Mouse (Mus musculus) liver (tissue): ENCODE data around the gene Bbs9.

ENCODE experiments used
- DNase-seq: peaks from one replicate; pipeline ENCODE4 v3.0.0-alpha.2; 2020; ENCODE audit warnings: mixed read lengths

The Bbs9 gene

DNA sequence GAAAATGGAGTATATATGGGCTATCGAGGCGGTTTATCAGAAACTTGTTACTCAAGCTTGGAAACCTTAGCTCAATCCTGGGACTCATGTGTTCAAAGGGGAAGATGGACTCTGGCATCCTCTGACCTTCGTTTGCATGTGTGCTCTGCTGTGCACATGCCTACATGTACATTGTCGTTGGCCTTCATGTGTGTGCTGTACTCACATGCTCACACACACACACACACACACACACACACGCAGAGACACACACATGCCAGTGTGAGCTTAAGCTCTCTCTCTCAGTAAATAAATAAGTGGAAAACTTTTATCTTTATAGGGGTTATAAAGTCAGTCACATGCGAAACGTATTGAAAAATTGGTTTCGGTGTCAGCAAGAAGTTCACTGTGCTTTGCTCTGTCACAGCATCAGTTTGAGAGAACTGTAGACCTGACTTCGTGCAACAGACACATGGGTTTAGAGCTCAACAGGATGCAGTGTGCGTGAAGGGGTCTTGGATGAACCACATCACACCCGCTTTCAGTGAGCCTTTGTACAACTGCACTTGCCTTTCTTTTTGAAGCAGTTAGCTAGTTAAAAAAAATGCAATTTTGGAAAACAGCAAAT, 62.4 kb downstream of the Bbs9 start:
- DNase-seq: no peak

DNA sequence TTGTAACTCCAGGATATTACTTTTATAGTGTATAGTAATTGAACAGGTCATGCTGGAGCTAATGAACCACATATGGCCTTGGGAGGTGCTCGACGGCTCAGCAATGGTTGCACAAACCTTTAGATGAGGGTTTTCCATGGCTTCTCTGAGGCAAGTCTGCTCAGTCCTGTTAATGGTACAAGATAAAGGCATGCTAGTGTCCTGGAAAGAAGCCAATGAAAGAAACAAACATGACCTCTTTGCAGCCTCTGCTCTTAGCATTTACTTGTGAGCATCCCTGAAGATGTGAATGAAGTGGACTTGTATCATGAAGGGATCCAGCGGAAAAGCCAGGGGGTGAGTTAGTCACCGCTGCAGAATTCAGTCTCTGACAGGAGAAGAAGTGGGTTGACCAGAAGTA, 64.0 kb downstream of the Bbs9 start:
- no peak for DNase-seq

DNA sequence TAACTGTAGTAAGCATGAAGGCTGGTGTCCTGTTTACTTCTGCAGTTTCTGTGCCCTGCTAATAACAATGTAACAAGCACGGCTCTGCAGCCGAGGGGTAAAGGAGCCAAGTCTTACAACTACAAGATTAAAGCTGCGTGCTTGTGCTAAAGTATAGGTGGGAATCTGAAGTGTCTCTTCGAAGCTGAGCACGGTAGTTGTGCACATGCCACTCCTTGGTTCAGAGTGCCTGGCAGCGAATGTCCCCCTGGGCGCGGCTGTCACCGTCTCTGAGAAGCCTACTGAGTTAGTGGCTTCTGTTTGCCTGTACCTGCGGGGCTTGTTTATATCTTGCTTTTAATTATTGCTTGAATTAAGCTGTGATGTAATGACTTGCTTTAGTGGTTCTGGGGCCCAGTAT, 65.6 kb downstream of the Bbs9 start:
- no peak for DNase-seq

DNA sequence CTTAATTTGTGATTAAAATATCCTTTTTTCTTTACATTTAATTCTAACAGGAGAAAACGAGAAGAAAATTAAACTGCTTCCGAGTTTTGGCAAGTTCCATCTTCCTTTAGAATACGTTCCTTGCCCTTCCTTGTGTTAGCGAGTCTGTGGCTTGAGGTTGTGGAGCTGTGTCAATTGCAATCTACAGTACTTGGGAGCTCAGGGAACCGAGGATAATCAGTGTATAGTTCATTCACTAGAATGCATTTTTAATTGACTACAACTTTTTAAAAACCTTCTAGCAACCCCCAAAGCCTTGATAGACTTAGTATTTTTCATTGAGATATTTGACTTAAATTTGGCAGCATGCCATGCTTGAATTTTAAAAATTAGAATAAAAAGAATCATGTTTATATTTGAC, 68.0 kb downstream of the Bbs9 start:
- DNase-seq: no peak

DNA sequence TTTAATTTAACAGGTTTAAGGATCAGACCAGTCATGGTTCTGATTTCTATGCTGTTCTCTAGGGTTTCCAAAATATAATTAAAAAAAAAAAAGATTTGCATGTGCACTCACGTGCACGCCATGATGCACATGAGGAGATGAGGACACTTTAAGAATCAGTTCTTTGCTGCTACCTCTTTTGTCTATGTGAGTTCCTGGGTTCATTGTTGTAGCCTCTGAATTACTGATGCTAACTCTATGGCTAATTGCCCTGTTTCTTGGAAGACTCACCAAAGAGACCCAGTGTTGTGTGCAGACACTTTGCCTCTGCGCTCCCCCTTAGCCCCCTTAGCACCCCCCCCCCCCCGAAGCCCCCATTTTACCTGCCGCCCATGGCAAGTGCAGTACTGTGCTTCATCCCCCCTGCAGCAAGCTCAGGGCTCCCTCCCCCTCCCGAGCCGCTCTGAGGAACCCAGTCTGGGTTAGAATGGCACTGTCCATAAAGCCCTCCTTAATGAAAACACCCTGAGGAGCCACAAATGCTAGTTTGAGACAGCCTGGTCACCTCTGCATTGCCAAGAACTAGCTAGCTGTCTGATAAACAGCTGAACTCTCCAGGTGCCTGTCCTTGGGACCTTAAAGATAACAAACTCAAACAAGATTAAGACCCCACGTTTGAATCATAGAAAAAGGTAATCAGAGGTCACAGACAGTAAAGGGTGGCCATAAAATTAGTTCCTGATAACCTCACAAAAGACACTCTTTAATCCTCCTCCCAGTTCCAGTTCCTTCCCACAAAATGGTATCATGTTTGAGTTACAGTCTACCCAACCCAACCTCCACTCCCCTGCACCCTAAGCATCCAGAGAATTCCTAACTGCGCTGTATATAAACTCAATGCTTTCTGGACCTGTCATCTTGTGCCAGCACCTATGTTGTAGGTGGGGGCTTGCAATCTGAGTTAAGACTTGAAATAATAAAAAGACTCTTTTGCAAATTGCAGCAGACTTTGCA, 69.1 kb downstream of the Bbs9 start:
- DNase-seq: no peak

DNA sequence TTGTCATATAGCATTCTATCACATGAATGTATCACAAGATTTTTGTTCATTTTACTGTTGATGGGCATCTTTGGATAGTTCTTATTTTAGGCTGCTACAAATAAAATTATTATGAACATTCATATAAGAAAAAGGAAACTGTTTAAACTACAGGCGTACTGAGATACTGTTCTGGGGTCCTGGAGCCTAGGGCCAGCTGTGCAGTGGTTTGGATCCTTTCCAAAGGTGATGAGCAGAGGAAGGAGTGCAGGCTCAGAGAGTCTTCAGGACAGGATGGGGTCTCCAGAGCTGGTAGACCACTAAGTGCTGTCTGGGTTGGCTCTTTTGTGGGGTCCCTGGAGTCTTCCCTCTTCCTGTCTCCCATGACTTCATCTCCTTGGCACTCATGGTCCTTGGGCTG, 75.8 kb downstream of the Bbs9 start:
- no peak for DNase-seq

DNA sequence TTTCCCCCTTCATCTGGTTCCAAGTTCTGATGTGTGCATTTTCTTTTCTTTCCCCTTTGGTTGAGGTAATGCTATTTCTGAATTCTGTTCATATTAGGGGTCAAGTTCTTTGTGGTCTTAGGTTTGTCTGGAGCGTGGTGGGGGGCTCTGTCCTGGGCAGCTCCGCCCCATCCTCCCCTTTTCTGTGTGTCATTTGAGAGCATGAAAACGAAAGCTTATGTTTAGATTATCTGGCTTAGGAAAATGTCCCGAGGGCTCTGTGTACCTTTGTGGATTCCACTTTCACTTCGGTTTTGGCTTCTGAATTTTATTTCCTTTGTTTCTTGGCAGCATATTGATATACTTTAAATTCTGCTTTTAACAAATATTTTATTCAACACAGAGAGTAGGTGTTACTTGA, 80.6 kb downstream of the Bbs9 start:
- no peak for DNase-seq

DNA sequence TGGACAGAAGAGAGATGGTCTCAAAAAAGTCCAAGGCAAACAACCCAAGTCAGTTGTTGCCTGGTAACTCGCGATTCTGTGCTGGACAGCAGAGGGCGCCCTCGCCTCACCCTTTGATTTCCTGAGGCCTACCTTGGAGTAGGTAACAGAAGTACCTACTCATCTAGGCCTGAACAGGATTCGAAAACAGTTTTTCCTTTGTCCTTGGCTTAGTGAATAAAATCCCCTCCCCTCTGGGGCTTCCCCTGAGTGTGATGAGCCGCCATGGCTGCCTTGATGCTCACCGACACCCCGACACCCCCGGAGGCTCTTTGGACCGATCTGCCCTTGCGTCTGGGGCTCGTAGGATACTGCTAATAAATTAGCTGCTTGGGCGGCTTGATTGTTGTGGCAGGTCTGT, 82.0 kb downstream of the Bbs9 start:
- peak; percentile 64 for DNase-seq

DNA sequence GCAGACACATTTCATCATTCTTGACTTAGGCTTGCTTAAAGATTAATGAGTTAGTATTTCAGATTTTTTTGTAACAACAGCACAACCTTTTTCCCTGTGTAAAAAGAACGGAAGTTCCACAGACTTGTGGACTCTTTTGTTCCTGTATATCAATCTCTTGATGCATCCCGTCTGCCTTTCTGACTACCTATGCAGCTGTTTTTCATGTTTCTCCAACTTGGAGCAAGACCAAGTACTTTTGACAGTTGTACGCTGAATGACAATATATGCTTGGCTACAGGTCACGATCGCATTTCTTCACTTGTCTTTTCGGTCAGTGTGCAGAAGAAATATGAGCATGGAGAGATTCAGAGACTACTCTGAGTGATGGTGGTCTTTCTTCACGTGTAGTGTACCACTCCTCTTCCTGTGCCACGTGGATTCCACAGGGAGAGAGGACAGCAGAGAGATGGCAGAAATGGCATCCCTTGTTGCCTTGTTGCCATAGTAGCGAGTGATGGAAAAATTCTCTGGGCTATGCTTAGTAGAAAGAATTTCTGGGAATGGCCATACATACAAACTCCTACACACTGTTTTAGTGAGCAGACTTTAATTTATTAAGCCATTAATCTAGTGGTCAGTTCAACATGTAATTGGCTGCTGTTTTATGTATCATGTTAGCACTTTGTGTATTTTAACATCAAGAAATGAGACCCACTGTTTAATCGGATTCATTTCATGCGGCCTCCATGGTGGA, 88.3 kb downstream of the Bbs9 start:
- DNase-seq: no peak

DNA sequence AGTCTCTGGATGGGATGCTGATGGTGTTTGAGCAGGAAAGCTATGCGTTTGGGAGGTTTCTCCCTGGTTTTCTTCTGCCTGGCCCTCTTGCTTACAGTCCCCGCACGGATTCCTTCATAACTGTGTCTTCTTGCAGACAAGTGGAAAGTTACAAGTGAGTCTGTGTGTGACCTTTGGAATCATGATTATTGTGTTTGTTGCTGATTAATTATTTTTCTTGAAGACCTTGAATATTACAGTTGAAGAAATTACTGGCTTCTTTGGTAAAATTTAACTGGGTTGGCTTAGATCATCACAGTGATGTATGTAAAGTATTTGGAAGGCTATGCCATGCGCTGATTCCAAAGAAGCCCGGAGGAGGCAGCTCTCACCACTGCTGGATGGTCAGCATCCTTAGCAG, 92.2 kb downstream of the Bbs9 start:
- DNase-seq: no peak

DNA sequence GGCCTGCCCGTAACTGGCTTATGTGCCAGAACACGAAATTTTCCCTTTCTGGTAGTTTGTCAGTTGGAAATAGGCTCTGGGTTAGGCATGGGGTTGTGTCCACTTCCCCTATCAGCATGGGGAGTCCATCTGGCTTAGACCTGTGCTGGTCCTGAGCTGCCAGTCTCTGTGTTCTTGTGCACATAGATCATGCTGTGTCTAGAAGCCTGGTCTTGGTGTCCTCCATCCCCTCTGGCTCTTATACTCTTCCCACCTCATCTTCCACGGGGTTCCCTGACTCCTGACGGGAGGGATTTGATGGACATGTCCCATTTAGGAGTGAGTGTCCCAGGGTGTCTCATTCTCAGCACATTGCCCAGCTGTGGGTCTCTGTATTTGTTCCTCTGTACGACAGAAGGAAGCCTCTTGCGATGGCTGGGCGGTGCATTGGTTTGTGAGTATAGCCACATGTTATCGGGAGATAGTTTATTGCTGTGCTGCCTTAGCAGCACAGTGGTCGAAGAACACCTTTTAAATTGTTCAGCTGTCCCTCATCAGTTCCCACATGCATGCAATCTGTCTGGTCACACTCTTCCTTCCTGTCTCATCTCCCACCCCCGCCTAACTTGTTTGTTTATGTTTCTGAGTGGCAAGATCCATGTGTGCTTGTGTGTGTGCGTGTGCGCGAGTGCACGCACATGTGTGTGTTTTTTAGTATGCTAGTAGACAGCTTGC, 101.1 kb downstream of the Bbs9 start:
- no peak for DNase-seq

DNA sequence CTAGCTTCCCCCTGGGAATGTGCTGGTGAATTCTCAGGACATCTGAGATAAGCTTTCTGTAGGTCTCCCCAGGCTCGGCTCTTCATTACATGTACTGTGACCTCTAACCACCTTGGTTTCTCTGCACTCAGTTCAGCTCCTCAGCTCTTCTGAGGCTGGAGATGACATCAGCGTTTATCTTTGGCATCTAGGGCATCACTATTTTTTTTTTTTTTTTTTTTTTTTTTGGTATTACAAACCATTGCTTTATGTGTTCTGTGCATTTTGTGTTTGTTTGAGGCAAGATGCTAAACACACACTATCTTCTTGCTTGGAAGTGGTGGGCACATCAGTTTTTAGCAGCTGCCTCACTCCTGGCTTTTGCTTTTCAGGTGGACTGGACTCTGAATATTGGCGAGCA, 102.8 kb downstream of the Bbs9 start:
- DNase-seq: no peak

DNA sequence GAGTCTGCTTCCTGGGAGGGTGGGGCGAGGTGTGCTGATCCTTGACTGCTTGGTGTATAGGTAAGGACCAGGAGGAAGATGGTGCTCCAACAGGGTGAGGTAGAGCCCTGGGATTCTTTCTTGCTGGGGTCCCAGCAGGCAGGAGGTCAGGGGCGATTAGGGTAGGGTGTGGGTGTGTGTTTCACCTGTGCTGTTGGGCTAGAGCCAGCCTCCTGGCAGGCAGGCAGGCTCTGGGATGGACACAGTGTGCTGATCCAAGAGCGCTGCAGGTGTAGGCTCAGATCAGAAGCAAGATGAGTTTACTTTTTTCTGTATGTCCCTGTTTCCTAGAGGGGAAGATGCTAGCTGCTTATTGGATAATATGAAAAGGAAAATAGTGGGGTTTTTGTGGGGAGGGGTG, 108.7 kb downstream of the Bbs9 start:
- no peak for DNase-seq

DNA sequence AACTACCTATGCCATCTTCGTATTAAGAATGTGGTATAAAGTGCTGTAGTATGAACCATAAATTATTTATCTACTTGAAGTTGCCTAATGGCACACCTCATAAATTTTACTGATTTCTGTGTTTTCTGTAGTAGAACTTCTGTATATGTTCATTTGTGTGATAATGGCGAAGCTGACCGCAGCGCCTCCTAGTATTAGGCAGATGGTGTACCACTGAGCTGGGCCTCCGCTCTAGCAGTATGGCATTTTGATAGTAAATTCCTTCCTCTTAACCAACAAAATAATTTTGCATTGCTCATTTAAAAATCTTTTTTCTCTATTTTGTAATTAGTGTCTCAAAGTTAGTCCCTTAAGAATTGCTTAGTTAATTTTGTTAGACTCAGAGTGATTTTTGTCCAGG, 117.5 kb downstream of the Bbs9 start:
- DNase-seq: no peak

DNA sequence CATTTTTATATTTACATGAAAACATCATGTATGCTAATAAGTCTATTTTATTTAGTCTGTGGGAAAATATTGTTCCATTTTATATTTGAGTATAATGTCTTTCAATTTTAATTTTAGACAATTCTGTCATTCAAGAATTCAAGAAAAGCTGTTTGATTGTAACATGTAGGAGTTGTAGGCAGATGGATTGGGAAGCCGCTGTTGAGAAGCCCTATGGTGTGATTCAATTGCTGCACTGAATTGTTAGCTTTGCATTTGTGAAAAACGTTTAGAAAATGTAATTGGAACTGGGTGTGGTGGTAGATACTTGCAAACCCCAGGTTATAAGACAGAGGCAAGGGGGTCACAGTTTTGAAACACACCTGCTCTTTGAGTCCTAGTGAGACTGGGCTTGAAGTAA, 121.1 kb downstream of the Bbs9 start:
- DNase-seq: no peak

DNA sequence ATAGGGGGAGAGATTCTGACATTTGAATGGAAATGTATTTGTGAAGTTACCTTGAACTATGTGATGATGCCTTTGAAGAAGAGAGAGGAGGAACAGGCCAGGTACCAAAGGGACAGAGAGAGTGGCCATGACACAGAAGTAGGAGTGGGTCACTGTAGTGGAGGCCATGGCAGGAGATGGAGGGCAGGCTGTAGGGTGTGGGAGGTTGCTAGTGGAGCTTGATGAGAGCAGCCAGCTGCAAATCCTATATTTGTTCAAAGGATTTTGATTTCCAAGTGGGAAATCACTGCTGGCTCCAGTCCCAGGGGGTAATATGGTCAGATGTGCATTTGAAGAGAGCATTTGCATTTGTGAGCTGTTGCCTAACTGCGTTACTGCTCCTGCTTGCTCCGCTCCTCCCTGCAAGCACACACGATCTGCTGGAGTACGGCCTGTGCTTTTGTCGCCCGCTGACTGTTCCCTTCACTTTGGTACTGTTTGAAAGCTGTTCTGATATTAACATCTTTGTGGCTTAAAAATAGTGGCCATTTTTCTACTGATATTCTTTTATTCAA, 137.8 kb downstream of the Bbs9 start:
- DNase-seq: no peak

DNA sequence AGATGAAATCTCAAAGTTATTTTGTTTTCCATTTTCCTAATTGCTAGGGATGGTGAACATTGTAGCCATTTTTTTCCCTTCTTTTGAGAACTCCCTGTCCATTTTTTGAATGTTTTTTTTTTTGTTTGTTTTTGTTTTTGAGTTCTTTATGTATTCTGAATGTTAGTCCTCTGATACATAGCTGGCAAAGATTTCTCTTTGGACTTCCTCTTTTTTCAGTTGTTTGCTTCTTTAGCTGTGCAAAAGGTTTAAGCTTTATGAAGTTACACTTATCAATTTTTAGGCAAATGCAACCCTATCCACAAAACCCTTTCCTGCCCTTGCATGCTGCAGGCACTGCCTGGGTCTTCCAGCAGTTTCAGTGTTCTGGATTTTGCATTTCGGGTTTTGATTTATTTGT, 143.7 kb downstream of the Bbs9 start:
- no peak for DNase-seq

DNA sequence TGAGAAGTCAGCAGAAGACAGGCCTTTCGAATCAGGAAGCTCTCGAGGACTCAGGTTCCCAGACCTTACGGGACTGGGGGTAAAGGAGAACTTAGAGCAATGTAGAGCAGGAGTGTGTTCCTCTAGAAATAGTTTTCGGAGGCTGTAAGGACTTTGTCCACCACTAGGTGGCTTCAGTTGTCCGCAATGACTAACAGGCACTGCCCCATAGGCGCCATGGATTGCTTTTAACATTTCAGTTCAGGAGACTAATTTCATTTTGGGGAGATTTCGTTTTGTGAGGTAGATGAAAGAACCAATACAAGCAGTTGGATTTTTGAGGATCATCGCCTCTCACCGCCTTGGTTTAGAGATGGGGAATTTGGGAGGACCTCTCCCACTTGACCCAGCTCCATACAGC, 149.5 kb downstream of the Bbs9 start:
- peak; percentile 53 for DNase-seq

DNA sequence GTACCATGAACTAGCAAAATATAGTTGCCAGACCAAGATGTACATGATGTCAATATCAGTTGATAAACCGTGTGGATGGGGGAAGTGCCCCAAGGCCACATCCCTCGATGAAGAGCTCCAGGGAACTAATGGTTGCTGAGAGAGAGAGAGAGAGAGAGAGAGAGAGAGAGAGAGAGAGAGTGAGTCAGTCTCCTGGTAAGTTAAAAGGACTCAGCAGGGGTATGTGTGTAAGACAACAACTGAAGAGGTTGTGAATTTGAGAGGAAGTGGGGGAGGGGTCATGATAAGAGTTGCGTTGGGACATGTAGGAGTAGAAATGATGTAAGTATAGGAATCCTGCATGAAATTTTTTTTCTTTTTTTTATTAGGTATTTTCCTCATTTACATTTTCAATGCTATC, 150.5 kb downstream of the Bbs9 start:
- DNase-seq: no peak

DNA sequence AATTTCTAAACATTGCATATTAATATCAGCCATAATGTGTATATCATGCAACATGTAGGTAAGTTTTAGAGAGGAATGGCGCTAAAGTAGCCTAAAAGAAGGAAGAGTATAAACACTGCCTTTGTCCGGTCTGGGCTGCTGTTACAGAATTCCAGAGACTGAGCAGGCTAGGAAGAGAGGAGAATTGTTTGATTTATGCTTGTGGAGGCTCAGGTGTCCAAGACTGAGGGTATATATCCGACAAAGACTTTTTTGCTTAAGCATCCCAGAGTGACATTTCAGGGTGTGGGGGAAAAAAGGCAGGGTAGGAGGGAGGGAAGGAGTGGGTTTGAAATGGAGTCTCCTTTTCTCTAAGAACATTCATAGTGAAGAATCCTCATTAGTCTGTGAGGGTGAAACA, 152.4 kb downstream of the Bbs9 start:
- DNase-seq: no peak

DNA sequence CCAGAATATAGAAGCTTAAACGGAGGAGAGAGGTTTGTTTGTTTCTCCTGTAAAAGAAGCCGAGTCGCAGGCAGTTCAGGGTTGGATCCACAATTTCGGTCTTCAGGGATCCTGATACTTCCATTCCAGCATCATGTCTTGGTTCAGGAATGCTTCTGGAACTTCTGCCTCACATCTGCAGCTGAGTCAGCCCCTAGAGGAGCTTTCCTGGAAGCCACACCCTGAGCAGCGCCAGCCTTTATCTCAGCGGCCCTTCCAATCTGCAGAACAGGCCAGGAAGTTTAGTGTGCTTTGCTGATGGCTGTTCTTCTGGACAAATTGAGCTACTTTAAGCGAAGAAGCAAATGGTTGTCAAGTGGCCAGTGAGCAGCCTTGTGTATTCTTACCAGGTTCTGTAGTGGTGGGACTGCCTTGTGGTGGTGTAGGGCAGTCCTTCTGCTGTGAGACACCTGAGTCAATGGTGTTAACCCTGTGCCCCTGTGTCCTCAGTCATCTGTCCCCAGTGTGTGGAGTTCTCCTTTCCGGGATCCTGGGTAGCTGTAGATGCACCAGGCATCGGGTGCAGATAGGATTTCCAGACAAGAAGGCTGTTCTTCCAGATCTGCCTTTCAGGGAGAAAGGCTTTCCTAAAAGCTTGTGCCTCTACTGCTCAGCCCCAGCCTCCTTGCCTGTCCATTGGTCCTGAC, 157.4 kb downstream of the Bbs9 start:
- peak; percentile 81 for DNase-seq

DNA sequence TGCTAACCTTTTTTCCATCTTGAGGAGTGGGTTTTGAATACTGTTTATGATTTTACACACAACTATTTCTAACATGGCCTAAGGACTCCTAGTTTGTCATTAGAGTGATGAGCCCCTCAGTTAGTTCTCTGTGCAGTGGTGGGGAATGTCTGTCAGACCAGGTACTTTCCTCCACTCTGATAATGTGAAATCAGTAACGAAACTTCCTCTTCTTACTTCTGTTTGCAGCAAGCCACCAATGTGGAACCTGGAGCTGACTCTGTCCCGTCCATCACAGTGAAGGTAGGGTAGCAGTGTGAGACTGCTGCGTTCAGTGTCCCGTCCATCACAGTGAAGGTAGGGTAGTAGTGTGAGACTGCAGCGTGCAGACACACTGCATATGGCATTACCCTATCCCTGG, 163.0 kb downstream of the Bbs9 start:
- no peak for DNase-seq
